Mouse (Mus musculus) monocyte, adult 5-6 weeks (primary cell): Measurements from ENCODE around the gene Zfp422. TPM values are rescaled to one million over a fixed set of nuclear protein-coding genes. Genes with fewer than 3 reads are reported as not detected.
A peak's percentile ranks its signal among the peaks of the same experiment; 100 is the strongest.
"Not testable (repeated sequence)": the region's sequence is repeated elsewhere in the genome, so short reads cannot be mapped to it uniquely, and the experiment has no call there.

Source experiments
- ATAC-seq: fragments of 153-309, 156-312 bp; replicated peaks from 2 replicates; pipeline ENCODE4 v1.8.0; 2017; ENCODE audit warnings: mild to moderate bottlenecking; ENCODE audit not compliant: low TSS enrichment, insufficient number of reproducible peaks, severe bottlenecking, poor library complexity, low FRiP score
- total RNA-seq: library from RNA; stranded (forward); fragments of 200-1000, 200-491, 200-594 nt; gene quantifications from 3 replicates; pipeline ENCODE4 v1.2.3, GENCODE M21; 2017

The Zfp422 gene
- total RNA-seq, 1 experiment from 2014 or later, result 10.3 TPM

DNA sequence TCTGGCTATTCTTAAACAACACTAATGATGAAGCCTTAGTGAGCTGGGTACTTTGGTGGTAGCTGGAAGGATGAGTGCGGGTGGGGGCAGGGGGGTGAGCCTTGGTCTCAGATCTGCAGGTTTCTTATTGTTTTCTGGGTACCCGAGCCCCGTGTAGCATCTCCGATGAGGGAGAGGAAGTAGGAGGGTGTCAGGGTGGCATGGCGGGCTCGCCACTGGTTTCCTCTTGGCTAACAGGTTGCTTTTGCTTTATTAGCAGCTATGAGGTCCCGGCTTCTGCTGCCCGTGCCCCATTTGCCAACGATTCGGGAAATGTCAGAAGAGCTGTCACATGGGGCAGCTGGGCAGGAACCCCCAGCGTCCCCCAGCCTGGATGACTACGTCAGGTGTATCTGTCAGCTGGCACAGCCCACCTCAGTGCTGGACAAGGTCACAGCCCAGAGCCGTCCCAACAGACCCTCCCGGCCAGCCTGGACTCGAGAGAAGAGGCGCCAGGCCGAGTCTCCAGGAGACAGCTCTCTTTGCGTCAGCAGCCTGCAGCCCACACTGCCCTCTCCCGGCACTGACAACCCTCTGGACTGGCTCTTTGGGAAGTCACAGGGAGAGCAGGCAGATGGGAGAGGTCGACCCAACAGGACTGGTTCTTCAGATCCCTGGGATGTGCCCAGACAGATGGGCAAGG, 22.8 kb upstream of the Zfp422 start:
- ATAC-seq, result no peak

DNA sequence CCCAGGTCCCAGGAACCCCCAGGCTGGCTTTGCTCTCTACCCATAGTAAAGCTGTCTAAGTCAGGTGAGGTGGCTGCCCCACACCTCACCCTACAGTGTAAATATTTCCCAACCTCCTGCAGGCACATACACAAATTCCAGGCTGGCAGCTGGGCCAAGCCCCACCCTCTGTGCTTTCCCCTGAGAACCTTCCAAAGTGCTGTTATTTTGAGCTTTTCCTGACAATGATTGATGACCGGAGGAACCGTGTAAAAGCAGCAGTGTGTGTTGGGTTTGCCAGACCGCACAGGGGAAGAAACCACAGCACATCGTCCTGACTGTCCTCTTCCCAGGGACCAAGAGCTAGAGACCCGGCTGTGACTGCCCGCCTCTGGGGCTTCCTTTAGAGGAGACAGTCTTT, 21.6 kb upstream of the Zfp422 start, which contains the start of gene Depp1:
Gene Depp1 (plus strand): TSS at position 204 of the 400 bp plus-strand sequence.
- no peak for ATAC-seq

GRCm38 (mm10) chr6:116649811-116650210, 21.0 kb upstream of the Zfp422 start:
- ATAC-seq, result no peak

DNA sequence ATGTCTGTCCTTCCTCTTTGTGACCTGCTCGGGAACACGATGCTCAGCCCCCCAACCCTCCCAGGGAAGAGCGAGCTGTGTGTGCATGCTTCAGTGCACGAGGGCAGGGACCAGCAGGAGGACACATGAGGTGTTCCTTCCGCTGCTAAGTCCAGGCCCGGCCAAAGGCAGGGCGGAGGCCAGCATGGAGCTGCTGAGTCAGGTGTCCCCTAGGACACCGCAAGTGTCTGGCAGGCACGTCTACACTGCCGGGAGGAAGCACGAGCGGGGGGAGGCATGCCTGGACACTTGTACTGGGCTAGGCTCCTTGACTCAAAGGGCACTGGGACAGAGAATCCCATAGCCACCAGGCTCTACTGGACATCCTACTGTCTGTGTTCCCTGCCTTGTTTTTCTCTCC, 19.0 kb upstream of the Zfp422 start:
- ATAC-seq, result no peak

DNA sequence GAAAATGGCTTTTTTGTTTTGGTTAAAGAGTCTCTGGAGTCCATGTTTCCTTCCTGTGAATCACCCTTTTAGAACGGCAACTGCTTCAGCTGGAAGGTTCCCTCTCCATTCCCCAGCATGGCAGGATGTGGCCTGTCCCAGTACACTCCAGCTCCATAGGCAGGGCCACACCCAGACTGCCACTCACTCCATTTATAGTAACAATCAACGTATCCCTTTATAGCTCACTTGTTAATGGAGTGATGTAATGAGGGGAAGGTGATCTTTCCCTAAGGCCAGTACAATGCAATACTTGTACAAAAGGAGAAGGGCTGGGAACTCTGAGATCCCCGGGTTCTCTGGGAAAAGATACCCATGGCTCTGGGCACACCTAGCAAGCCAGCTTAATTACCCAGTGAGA, 15.5 kb upstream of the Zfp422 start:
- ATAC-seq, result no peak

- ATAC-seq, result no peak
Observed at GRCm38 (mm10) chr6:116643881-116644280, 15.1 kb upstream of the Zfp422 start.

DNA sequence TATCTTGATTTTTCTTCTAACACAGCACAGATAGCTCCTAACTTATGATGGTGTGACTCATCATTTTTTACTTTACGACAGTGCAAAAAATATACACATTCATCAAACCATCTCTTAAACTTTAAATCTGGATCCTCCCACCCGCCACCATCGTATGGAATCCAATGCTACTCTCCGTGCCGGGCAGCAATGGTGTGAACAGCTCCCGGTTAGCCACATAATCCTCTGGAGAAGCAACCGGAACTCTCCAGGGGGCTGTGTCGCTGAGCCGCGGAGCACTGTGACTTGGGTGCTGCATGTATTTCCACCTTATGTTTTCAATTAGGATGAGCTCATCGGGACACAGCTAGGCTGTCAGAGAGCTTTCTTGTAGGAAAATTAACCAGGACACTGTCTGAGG, 14.1 kb upstream of the Zfp422 start:
- no peak for ATAC-seq

DNA sequence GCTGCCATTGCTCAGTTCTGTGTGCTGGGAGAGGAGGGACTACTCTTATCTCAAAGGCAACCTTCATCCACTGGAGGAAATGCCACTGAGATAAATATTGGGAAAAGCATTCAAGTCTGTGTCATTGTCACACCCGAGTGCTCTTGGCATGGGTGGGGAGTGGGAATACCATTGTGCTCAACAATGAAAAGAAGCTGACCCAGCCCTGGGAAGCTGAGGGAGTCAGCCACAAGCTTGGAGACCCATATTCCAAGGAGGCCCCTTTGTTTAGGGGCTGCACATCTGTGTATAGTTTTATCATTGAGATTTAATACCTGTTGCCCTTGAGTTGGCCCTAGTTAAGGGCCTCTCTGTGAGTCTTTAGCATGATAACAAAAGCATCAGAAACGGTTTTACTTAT, 10.9 kb upstream of the Zfp422 start:
- no peak for ATAC-seq

DNA sequence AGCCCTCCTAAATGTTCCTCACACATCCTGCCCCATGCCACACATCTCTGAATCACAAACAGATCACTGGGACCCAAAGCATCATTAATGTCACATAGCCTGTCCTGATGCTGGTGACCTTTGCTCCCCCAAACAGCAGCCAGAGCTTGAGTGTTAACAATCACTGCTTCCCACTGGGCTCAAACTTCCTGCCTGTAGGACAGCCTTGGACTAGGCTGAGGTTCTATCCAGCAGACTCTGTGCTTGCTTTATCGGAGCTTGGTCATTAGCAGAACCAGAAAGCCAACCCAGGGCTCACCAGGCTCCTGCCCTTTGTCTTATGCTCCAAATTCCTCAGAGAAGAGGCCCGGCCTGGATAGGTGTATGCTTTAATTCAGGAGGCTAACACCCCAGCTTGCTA, 10.1 kb upstream of the Zfp422 start:
- no peak for ATAC-seq

GRCm38 (mm10) chr6:116637496-116637895, 8.7 kb upstream of the Zfp422 start:
- no peak for ATAC-seq

- no peak for ATAC-seq
Observed at GRCm38 (mm10) chr6:116636581-116637235, 7.9 kb upstream of the Zfp422 start.

- ATAC-seq, result no peak
Observed at GRCm38 (mm10) chr6:116635251-116636180, 6.7 kb upstream of the Zfp422 start.

DNA sequence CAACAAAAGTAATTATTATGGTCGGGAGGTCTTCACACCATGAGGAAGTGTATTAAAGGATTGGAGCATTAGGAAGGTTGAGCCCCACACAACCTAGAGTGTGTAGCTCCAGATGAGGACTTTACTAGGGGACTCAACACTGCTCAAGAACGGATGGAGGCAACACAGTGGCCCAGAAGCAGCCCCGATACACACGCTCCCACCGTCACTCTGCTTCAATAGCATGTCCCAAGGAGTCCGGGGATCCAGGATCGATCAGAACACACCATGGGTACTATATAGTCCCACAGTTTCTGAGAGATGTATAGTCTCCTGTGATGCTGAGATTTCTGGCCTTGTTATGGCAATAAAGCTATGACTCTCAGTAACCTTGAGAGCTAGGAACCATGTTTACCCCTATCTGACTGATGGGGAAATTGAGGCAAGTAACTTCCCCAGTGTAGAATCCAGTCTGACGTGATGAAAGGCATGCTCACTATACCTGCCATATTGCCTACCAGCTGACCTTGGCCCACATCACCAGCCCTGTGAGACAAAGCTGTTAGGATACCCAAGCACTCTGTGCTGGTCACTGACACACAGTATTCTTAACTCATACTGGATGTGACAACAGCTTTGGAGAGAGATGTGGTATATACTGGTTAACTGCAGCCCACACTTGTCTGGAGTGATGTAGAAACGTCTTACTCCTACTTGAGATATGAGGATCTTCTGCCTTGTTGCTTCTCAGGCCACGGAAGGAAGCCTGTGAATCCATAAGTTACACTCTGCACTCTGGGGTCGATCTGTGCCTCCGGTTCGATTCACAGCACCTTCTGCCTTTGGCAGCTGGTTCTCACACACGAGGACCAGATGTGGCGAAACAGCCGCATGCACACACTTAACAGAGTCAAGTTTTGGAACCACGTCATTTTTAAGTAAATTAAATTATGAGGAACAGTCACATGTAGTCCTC, 5.2 kb upstream of the Zfp422 start:
- no peak for ATAC-seq

- ATAC-seq, result peak; percentile 53; the same call in 1 of the 2 replicates
Observed at GRCm38 (mm10) chr6:116632129-116632528, 3.3 kb upstream of the Zfp422 start.

GRCm38 (mm10) chr6:116629766-116630165, 967 bp upstream of the Zfp422 start:
- ATAC-seq, result no peak

DNA sequence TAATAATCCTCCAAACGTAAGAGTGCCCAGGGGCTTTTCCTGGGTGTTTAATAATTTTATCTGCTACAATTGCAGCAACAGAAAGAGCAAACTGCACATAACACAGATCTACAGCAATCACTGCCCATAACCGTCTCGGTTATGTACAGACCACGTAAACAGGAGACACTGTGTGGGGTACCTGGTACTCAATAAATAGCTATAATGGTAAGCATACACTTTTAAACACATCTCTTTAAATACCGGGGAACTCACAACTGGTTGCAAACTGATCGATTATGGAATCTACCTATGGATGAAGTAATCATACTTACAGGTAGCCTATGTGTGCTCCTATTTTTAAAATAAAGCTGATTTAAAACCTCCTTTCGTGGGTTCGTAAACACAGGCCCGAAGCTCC, 704 bp downstream of the Zfp422 start:
- ATAC-seq, result no peak

GRCm38 (mm10) chr6:116626417-116626816, 2.4 kb downstream of the Zfp422 start:
- not testable (repeated sequence) for ATAC-seq

DNA sequence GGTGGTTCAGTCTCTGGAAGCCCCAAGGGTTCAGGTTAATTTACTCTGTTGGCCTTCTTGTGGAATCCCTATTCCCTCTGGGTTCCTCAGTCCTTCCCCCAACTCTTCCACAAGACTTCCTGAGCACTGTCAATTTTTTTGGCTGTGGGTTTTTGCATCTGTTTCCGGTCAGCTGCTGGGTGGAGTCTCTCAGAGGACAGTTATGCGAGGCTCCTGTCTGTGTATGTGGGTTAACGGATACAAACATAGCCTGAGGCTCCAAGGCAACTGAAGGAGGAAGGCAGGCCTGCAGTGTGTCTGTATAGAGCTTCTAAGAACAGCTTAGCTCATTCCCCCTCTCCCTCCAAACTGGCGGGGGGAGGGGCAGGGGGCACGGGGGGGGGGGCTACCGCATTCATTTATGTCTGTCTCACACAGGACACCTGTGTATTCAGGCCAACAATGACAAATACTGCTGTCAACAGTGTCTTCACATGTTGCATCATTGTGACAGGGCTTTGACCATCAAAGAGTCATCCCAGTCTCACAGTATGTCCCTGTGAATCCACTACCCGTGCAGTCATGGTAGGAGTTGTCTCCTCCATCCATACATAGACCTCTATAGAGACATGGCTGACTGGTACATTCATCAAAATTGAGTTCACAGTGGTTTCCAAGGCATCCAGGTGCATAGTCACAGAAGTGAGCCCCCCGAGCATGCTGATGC, 7.3 kb downstream of the Zfp422 start:
- no peak for ATAC-seq
